Mouse (Mus musculus) heart, embryonic 15.5 days (tissue): ENCODE measurements around the gene Whamm. TPM values are rescaled to one million over a fixed set of nuclear protein-coding genes. Genes with fewer than 3 reads are reported as not detected.

ENCODE experiments used
- ATAC-seq: fragments of 200-750 bp; cut with Nextera tagmentation; replicated peaks from 2 replicates; pipeline ENCODE4 v1.8.0; 2017; ENCODE audit warnings: low read depth, moderate TSS enrichment; ENCODE audit not compliant: insufficient number of reproducible peaks, insufficient read depth, low FRiP score
- H3K27ac ChIP-seq: fragments of 300-500 bp; sonication (generic); 2 replicates; pipeline ENCODE4 v1.5.1; 2015; ENCODE audit warnings: mild to moderate bottlenecking, inconsistent platforms
- H3K27me3 ChIP-seq: fragments of 300-500 bp; sonication (generic); 2 replicates; pipeline ENCODE4 v1.6.1; 2015; ENCODE audit warnings: inconsistent platforms
- H3K36me3 ChIP-seq: fragments of 300-500 bp; sonication (generic); 2 replicates; pipeline ENCODE4 v1.6.1; 2015; ENCODE audit warnings: mild to moderate bottlenecking, inconsistent platforms
- H3K4me1 ChIP-seq: fragments of 300-500 bp; sonication (generic); replicated peaks from 2 replicates; pipeline ENCODE4 v1.6.1; 2015; ENCODE audit warnings: inconsistent platforms
- H3K4me2 ChIP-seq: fragments of 300-500 bp; sonication (generic); 2 replicates; pipeline ENCODE4 v1.6.1; 2015; ENCODE audit warnings: inconsistent platforms, mild to moderate bottlenecking, moderate library complexity
- H3K4me3 ChIP-seq: fragments of 300-500 bp; sonication (generic); 2 replicates; pipeline ENCODE4 v1.5.1; 2015; ENCODE audit warnings: mild to moderate bottlenecking, inconsistent platforms
- H3K9ac ChIP-seq: fragments of 300-500 bp; sonication (generic); 2 replicates; pipeline ENCODE4 v1.6.1; 2015; ENCODE audit warnings: mild to moderate bottlenecking, inconsistent platforms
- H3K9me3 ChIP-seq: fragments of 300-500 bp; sonication (generic); replicated peaks from 2 replicates; pipeline ENCODE4 v1.6.1; 2016; ENCODE audit warnings: inconsistent platforms
- WGBS: fragments of 180-500 bp; shearing (Covaris S2); methylation state at CpG from one replicate; pipeline ENCODE4 v1.1.7; 2015; ENCODE audit warnings: mixed read lengths; 5-methylcytosine and 5-hydroxymethylcytosine counted together
- microRNA counts: library from miRNA; unstranded; fragments of <30 nt; microRNA quantifications from one replicate; lab custom pipeline; 2016
- polyA plus RNA-seq: library from polyadenylated mRNA; unstranded; fragments of >200 nt; fragmentation: Nextera tagmentation; extraction: Ambion mirVana; gene quantifications from 2 replicates; pipeline ENCODE4 v1.2.1, GENCODE M21; 2015

Gene Whamm
- polyA plus RNA-seq, 1 experiment from 2014 or later = 4.9 TPM

DNA sequence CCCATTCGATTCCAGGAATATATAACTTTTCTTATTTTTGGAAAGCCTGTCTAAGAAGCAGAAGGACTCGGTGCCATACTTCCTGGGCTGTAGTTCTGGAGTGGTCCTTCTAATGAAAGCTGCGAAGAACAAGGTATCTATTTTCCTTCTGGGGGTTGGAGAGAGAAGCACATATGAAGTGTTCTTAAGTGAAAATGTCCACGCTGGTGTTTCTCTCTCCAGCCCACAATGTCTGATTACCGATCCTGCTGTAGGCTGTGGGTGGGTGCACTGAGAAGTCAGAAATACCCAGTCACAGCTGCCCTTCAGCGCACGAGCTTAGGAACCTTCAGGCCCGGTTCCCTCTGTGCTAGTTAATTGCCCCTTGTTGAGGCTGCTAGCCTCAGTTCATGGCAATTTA is 60.2 kb downstream of the Whamm start:
- ATAC-seq = no peak
- Histone ChIP-seq H3K36me3 (no peaks in the 10 kb centered on the region), H3K4me1 (no peaks in the 10 kb centered on the region), H3K4me3 (no peak overlapping the region), H3K27me3 (no peaks in the 10 kb centered on the region), H3K9me3 (0 out of 2 replicates have a peak, but pooled peaks cover 3% of the 10 kb centered on the region), H3K4me2 (no peak overlapping the region), H3K27ac (no peak overlapping the region), H3K9ac (no peak overlapping the region)
- 93% methylated on average over 8 of the region's 8 CpGs for WGBS

DNA sequence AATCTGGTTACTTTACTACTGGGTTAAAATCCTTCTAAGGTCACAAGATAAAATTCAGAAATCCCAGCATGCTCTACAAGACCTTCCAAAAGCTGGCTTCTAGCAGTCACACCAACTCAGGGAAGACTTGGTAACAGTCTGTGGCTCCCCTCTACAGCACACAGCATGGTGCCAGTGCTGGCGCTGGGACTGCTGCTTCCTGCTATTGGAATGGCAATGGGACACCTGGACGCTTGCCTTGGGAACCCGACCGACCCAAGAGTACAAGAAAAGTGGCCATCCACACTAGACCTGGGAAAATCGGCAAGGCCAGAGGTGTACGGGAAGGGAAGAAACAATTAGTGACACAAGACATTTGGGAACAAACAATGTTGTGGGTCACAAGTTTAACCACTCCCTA is 61.5 kb downstream of the Whamm start:
- Histone ChIP-seq H3K27ac (no peak overlapping the region), H3K4me3 (no peak overlapping the region), H3K9ac (no peak overlapping the region), H3K9me3 (no peaks in the 10 kb centered on the region), H3K27me3 (no peaks in the 10 kb centered on the region), H3K4me1 (no peaks in the 10 kb centered on the region), H3K36me3 (no peaks in the 10 kb centered on the region), H3K4me2 (no peak overlapping the region)
- WGBS = 81% methylated on average over 6 of the region's 6 CpGs
- ATAC-seq = no peak

DNA sequence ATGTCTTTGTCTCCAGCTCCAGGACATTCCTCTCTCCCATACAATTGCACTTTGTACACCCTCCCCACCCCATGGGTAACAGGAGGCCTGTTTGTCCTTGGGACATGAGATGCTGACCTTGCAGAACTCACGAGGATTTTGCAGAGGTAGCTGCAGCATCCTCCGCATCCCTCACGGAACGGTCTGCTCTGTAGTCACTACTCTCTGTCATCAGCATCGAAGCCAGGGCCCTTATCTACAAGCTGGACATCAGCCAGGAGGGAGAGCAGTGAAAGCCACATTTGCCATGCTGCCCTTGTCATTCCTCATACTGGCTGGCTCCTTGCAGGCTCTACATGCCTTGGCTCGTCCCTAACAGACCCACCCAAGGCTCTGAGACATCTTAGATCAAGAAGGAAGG is 70.0 kb downstream of the Whamm start:
- ATAC-seq = peak; percentile 54
- Histone ChIP-seq H3K27ac (peak overlapping the region; percentile 59), H3K4me1 (peaks cover 22% of the 10 kb centered on the region)

DNA sequence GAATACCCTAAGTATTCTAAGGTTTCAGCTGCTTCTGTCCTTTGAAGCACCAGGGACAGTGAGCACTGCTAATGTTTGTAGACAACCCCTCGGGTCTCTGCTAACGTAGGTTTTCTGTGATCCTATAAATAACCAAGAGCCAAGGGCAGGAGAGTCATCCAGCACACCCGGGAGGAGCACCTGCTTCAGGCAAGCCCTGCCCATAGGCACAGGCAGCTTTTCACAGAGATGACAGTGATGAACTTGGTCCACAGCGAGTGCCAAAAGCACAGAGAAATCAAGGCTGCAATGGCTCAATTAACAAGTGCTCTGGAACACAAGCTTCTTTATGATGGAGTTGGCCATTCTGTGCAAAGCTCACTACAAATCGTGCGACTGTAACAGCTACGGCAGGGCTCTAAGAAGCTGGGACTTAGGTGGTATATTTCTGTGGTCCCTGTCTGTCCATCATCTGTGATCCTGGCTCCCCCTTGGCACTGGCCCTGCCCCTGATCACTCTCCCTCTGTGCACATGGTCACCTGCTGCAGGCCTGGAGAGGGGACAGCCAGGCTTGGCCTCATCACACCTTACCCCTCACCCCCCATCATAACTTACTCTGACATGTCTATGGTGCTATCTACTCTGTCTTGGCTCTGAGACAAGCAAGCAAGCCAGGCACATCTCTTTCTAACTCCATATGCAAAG is 73.6 kb downstream of the Whamm start:
- no peak overlapping the region for H3K4me2 ChIP-seq
- 42% methylated on average over 7 of the region's 7 CpGs for WGBS
- H3K9ac ChIP-seq = no peak overlapping the region
- 0 out of 2 replicates have a peak, but pooled peaks have one; percentile 36 for ATAC-seq
- no peaks in the 10 kb centered on the region for H3K9me3 ChIP-seq
- peak overlapping the region; percentile 68 for H3K27ac ChIP-seq
- H3K4me3 ChIP-seq = no peak overlapping the region
- peaks cover 22% of the 10 kb centered on the region for H3K4me1 ChIP-seq
- H3K36me3 ChIP-seq = no peaks in the 10 kb centered on the region
- H3K27me3 ChIP-seq = no peaks in the 10 kb centered on the region

More for the DNA sequence above, 70.0 kb downstream of the Whamm start:
- H3K9me3 ChIP-seq = no peaks in the 10 kb centered on the region
- H3K4me3 ChIP-seq = no peak overlapping the region
- no peaks in the 10 kb centered on the region for H3K27me3 ChIP-seq
- H3K4me2 ChIP-seq = no peak overlapping the region
- 24% methylated on average over 6 of the region's 6 CpGs for WGBS
- H3K9ac ChIP-seq = no peak overlapping the region
- H3K36me3 ChIP-seq = no peaks in the 10 kb centered on the region

MicroRNAs encoded within 50 kb of the gene (microRNA counts, 519-probe panel; counts per million panel counts)
- 1,277 counts per million, percentile 6 among the panel's probes with 10 or more counts for microRNA mmu-miR-1839-3p (lab: Ali Mortazavi, UCI)
- 2,721 counts per million, percentile 64 among the panel's probes with 10 or more counts for microRNA mmu-miR-1839-5p (lab: Ali Mortazavi, UCI)

Other genes with a start within 250 kb of the Whamm start
- gene Rps17, start 226.0 kb upstream of the Whamm start, polyA plus RNA-seq = 766 and 842 TPM in 2 replicates
- 1.9 and 3.7 TPM in 2 replicates for gene Cpeb1, start 115.8 kb upstream of the Whamm start, polyA plus RNA-seq
- 0.88 and 2.5 TPM in 2 replicates for gene Ap3b2, start 77.3 kb upstream of the Whamm start, polyA plus RNA-seq
- not detected in 2 replicates for gene BC048679, start 73.0 kb upstream of the Whamm start, polyA plus RNA-seq
- gene Fsd2, start 4.3 kb upstream of the Whamm start, polyA plus RNA-seq = 66.9 and 70.2 TPM in 2 replicates
- 59.5 and 63.4 TPM in 2 replicates for gene Homer2, start 136.3 kb downstream of the Whamm start, polyA plus RNA-seq
- 84.3 and 84.4 TPM in 2 replicates for gene Ramac, start 191.7 kb downstream of the Whamm start, polyA plus RNA-seq
- gene 3110040N11Rik, start 218.2 kb downstream of the Whamm start, polyA plus RNA-seq = 31.0 and 40.8 TPM in 2 replicates